Mouse (Mus musculus) kidney, postnatal 25 days (tissue): ENCODE results near the gene Cep97.
A peak's percentile ranks its signal among the peaks of the same experiment; 100 is the strongest.
"Not testable (repeated sequence)": the region's sequence is repeated elsewhere in the genome, so short reads cannot be mapped to it uniquely, and the experiment has no call there.

Source experiments
- DNase-seq, 2 experiments: peaks; one replicate each; pipeline ENCODE4 v3.0.0; 2021; ENCODE audit warnings: mixed read lengths in 2 of 2

The Cep97 gene

GRCm38 (mm10) chr16:55934453-55935037 is at the start of gene Cep97:
Gene Cep97, minus strand, starts transcription at chr16:55934855.
- DNase-seq: peak; percentile 90 to 96

GRCm38 (mm10) chr16:55974903-55975285 is 40.2 kb upstream of the Cep97 start:
- DNase-seq: peak; percentile 31 to 52

- peak; percentile 91 to 97 for DNase-seq
Measured at GRCm38 (mm10) chr16:55974256-55974902, 39.7 kb upstream of the Cep97 start.

- peak; percentile 99 to 100 for DNase-seq
Measured at GRCm38 (mm10) chr16:55973431-55974255, 39.0 kb upstream of the Cep97 start, which contains the start of gene Zbtb11. Gene Zbtb11, plus strand, starts transcription at chr16:55973883.

- DNase-seq: no peak
Measured at GRCm38 (mm10) chr16:55972626-55973201, 38.1 kb upstream of the Cep97 start.

- DNase-seq: no peak
Measured at GRCm38 (mm10) chr16:55971735-55972615, 37.3 kb upstream of the Cep97 start.

GRCm38 (mm10) chr16:55970416-55970815 is 35.8 kb upstream of the Cep97 start:
- no peak for DNase-seq

GRCm38 (mm10) chr16:55969147-55969546 is 34.5 kb upstream of the Cep97 start:
- peak; percentile 45 to 51 for DNase-seq

- no peak for DNase-seq
Measured at GRCm38 (mm10) chr16:55967221-55967620, 32.6 kb upstream of the Cep97 start.

- DNase-seq: peak; percentile 96 to 97
Measured at GRCm38 (mm10) chr16:55966212-55966871, 31.7 kb upstream of the Cep97 start, which contains the start of gene Rpl24. Gene Rpl24, plus strand, starts transcription at chr16:55966275.

GRCm38 (mm10) chr16:55964126-55964949 is 29.7 kb upstream of the Cep97 start:
- DNase-seq: peak; percentile 68

- not testable (repeated sequence) for DNase-seq
Measured at GRCm38 (mm10) chr16:55963068-55963467, 28.4 kb upstream of the Cep97 start.

GRCm38 (mm10) chr16:55954196-55954595 is 19.5 kb upstream of the Cep97 start:
- DNase-seq: not testable (repeated sequence)

GRCm38 (mm10) chr16:55952771-55953170 is 18.1 kb upstream of the Cep97 start:
- DNase-seq: no peak

GRCm38 (mm10) chr16:55951679-55952327 is 17.1 kb upstream of the Cep97 start:
- no peak for DNase-seq

- DNase-seq: peak in 1 of 2 experiments; percentile 91
Measured at GRCm38 (mm10) chr16:55950946-55951678, 16.5 kb upstream of the Cep97 start.

- DNase-seq: no peak
Measured at GRCm38 (mm10) chr16:55950462-55950861, 15.8 kb upstream of the Cep97 start.

- DNase-seq: peak; percentile 27 to 41
Measured at GRCm38 (mm10) chr16:55948963-55949362, 14.3 kb upstream of the Cep97 start.

- DNase-seq: not testable (repeated sequence)
Measured at GRCm38 (mm10) chr16:55947876-55948410, 13.3 kb upstream of the Cep97 start.
